Mouse (Mus musculus): ENCODE results near the gene Nav2. TPM values are rescaled to one million over a fixed set of nuclear protein-coding genes. Genes with fewer than 3 reads are reported as not detected.
A peak's percentile ranks its signal among the peaks of the same experiment; 100 is the strongest.

Nav2 gene
- polyA plus RNA-seq, 1 experiment = 21.9 TPM

- H3K27me3 ChIP-seq (ENCODE audit: control insufficient read depth, insufficient read depth, insufficient read length) = no peaks in the 10 kb centered on the region
- no peaks in the 10 kb centered on the region for H3K79me2 ChIP-seq (ENCODE audit: control insufficient read depth, insufficient read depth)
- H3ac ChIP-seq (ENCODE audit: control insufficient read depth, insufficient read length) = no peak overlapping the region
- TF ChIP-seq MYOD1 (IDR thresholded peaks at IDR 0.05; ENCODE audit: control insufficient read depth in 1 of 3, insufficient read length in 2 of 3, low read depth in 2 of 3) (peak in 2 of 3 experiments; percentile 23 to 47), TCF3 (IDR thresholded peaks at IDR 0.05; ENCODE audit: insufficient read length, low read depth) (no peak), MYOG (IDR thresholded peaks at IDR 0.05; ENCODE audit: control insufficient read depth in 1 of 3, insufficient read depth in 1 of 3, insufficient read length in 2 of 3, low read depth in 2 of 3) (peak in 2 of 3 experiments; percentile 18 to 48)
- H3K36me3 ChIP-seq (ENCODE audit: control insufficient read depth, insufficient read depth) = no peaks in the 10 kb centered on the region
- no peak overlapping the region for H3K4me3 ChIP-seq
- no peak overlapping the region for H3K4me2 ChIP-seq (ENCODE audit: low read depth)
These were observed 507.2 kb downstream of the Nav2 start for GRCm38 (mm10) chr7:49415716-49416115.

GRCm38 (mm10) chr7:49418841-49419240, 510.3 kb downstream of the Nav2 start:
- no peak overlapping the region for H3K4me2 ChIP-seq (ENCODE audit: low read depth)
- no peaks in the 10 kb centered on the region for H3K36me3 ChIP-seq (ENCODE audit: control insufficient read depth, insufficient read depth)
- H3K27me3 ChIP-seq (ENCODE audit: control insufficient read depth, insufficient read depth, insufficient read length) = no peaks in the 10 kb centered on the region

GRCm38 (mm10) chr7:49420139-49420802, 511.8 kb downstream of the Nav2 start:
- Histone ChIP-seq H3K79me2 (ENCODE audit: control insufficient read depth, insufficient read depth) (no peaks in the 10 kb centered on the region), H3K27me3 (ENCODE audit: control insufficient read depth, insufficient read depth, insufficient read length) (no peaks in the 10 kb centered on the region), H3K4me2 (ENCODE audit: low read depth) (no peak overlapping the region), H3K4me3 (no peak overlapping the region), H3ac (ENCODE audit: control insufficient read depth, insufficient read length) (no peak overlapping the region), H3K36me3 (ENCODE audit: control insufficient read depth, insufficient read depth) (no peaks in the 10 kb centered on the region)
- TF ChIP-seq REST (IDR thresholded peaks at IDR 0.05; ENCODE audit: insufficient read depth, insufficient read length) (no peak), POLR2A (IDR thresholded peaks at IDR 0.05; ENCODE audit: insufficient read length, low read depth) (no peak), MYOD1 (IDR thresholded peaks at IDR 0.05; ENCODE audit: control insufficient read depth in 1 of 3, insufficient read length in 2 of 3, low read depth in 2 of 3) (no peak), CEBPB (IDR thresholded peaks at IDR 0.05; ENCODE audit: insufficient read depth, poor library complexity, severe bottlenecking) (no peak), MAX (IDR thresholded peaks at IDR 0.05; ENCODE audit: low read depth) (no peak), SRF (IDR thresholded peaks at IDR 0.05; ENCODE audit: control insufficient read depth, insufficient read length, low read depth) (no peak), POLR2AphosphoS2 (IDR thresholded peaks at IDR 0.05; ENCODE audit: insufficient read length, low read depth) (no peak), TCF3 (IDR thresholded peaks at IDR 0.05; ENCODE audit: insufficient read length, low read depth) (no peak), TCF12 (IDR thresholded peaks at IDR 0.05; ENCODE audit: insufficient read depth, poor library complexity, severe bottlenecking) (no peak), MYOG (IDR thresholded peaks at IDR 0.05; ENCODE audit: control insufficient read depth in 1 of 3, insufficient read depth in 1 of 3, insufficient read length in 2 of 3, low read depth in 2 of 3) (no peak), USF1 (IDR thresholded peaks at IDR 0.05; ENCODE audit: low read depth) (no peak), E2F4 (IDR thresholded peaks at IDR 0.05; ENCODE audit: insufficient read depth) (no peak)

More at GRCm38 (mm10) chr7:49418841-49419240, 510.3 kb downstream of the Nav2 start:
- H3K4me3 ChIP-seq = no peak overlapping the region
- H3K79me2 ChIP-seq (ENCODE audit: control insufficient read depth, insufficient read depth) = no peaks in the 10 kb centered on the region
- TF ChIP-seq USF1 (IDR thresholded peaks at IDR 0.05; ENCODE audit: low read depth) (no peak), TCF12 (IDR thresholded peaks at IDR 0.05; ENCODE audit: insufficient read depth, poor library complexity, severe bottlenecking) (no peak), REST (IDR thresholded peaks at IDR 0.05; ENCODE audit: insufficient read depth, insufficient read length) (no peak), MYOD1 (IDR thresholded peaks at IDR 0.05; ENCODE audit: control insufficient read depth in 1 of 3, insufficient read length in 2 of 3, low read depth in 2 of 3) (no peak), TCF3 (IDR thresholded peaks at IDR 0.05; ENCODE audit: insufficient read length, low read depth) (no peak), POLR2AphosphoS2 (IDR thresholded peaks at IDR 0.05; ENCODE audit: insufficient read length, low read depth) (no peak), MAX (IDR thresholded peaks at IDR 0.05; ENCODE audit: low read depth) (no peak), E2F4 (IDR thresholded peaks at IDR 0.05; ENCODE audit: insufficient read depth) (no peak), CEBPB (IDR thresholded peaks at IDR 0.05; ENCODE audit: insufficient read depth, poor library complexity, severe bottlenecking) (no peak), SRF (IDR thresholded peaks at IDR 0.05; ENCODE audit: control insufficient read depth, insufficient read length, low read depth) (no peak), POLR2A (IDR thresholded peaks at IDR 0.05; ENCODE audit: insufficient read length, low read depth) (no peak), MYOG (IDR thresholded peaks at IDR 0.05; ENCODE audit: control insufficient read depth in 1 of 3, insufficient read depth in 1 of 3, insufficient read length in 2 of 3, low read depth in 2 of 3) (no peak)
- no peak overlapping the region for H3ac ChIP-seq (ENCODE audit: control insufficient read depth, insufficient read length)

GRCm38 (mm10) chr7:49421261-49421660, 512.7 kb downstream of the Nav2 start:
- H3K79me2 ChIP-seq (ENCODE audit: control insufficient read depth, insufficient read depth) = no peaks in the 10 kb centered on the region
- no peak overlapping the region for H3K4me3 ChIP-seq
- H3K4me2 ChIP-seq (ENCODE audit: low read depth) = no peak overlapping the region
- no peak overlapping the region for H3ac ChIP-seq (ENCODE audit: control insufficient read depth, insufficient read length)
- no peaks in the 10 kb centered on the region for H3K27me3 ChIP-seq (ENCODE audit: control insufficient read depth, insufficient read depth, insufficient read length)
- no peaks in the 10 kb centered on the region for H3K36me3 ChIP-seq (ENCODE audit: control insufficient read depth, insufficient read depth)
- TF ChIP-seq SRF (IDR thresholded peaks at IDR 0.05; ENCODE audit: control insufficient read depth, insufficient read length, low read depth) = no peak
- no peak for TF ChIP-seq POLR2AphosphoS2 (IDR thresholded peaks at IDR 0.05; ENCODE audit: insufficient read length, low read depth)
- no peak for TF ChIP-seq REST (IDR thresholded peaks at IDR 0.05; ENCODE audit: insufficient read depth, insufficient read length)
- TF ChIP-seq MAX (IDR thresholded peaks at IDR 0.05; ENCODE audit: low read depth) = no peak
- no peak for TF ChIP-seq USF1 (IDR thresholded peaks at IDR 0.05; ENCODE audit: low read depth)
- no peak for TF ChIP-seq MYOD1 (IDR thresholded peaks at IDR 0.05; ENCODE audit: control insufficient read depth in 1 of 3, insufficient read length in 2 of 3, low read depth in 2 of 3)
- TF ChIP-seq TCF12 (IDR thresholded peaks at IDR 0.05; ENCODE audit: insufficient read depth, poor library complexity, severe bottlenecking) = no peak

GRCm38 (mm10) chr7:49423943-49424342, 515.4 kb downstream of the Nav2 start:
- Histone ChIP-seq H3K4me2 (ENCODE audit: low read depth) (no peak overlapping the region), H3K36me3 (ENCODE audit: control insufficient read depth, insufficient read depth) (no peaks in the 10 kb centered on the region), H3ac (ENCODE audit: control insufficient read depth, insufficient read length) (no peak overlapping the region), H3K79me2 (ENCODE audit: control insufficient read depth, insufficient read depth) (no peaks in the 10 kb centered on the region), H3K27me3 (ENCODE audit: control insufficient read depth, insufficient read depth, insufficient read length) (no peaks in the 10 kb centered on the region), H3K4me3 (no peak overlapping the region)
- TF ChIP-seq CEBPB (IDR thresholded peaks at IDR 0.05; ENCODE audit: insufficient read depth, poor library complexity, severe bottlenecking) (no peak), POLR2AphosphoS2 (IDR thresholded peaks at IDR 0.05; ENCODE audit: insufficient read length, low read depth) (no peak), MYOG (IDR thresholded peaks at IDR 0.05; ENCODE audit: control insufficient read depth in 1 of 3, insufficient read depth in 1 of 3, insufficient read length in 2 of 3, low read depth in 2 of 3) (no peak), USF1 (IDR thresholded peaks at IDR 0.05; ENCODE audit: low read depth) (no peak), MYOD1 (IDR thresholded peaks at IDR 0.05; ENCODE audit: control insufficient read depth in 1 of 3, insufficient read length in 2 of 3, low read depth in 2 of 3) (no peak), MAX (IDR thresholded peaks at IDR 0.05; ENCODE audit: low read depth) (no peak), POLR2A (IDR thresholded peaks at IDR 0.05; ENCODE audit: insufficient read length, low read depth) (no peak), TCF3 (IDR thresholded peaks at IDR 0.05; ENCODE audit: insufficient read length, low read depth) (no peak)
